ENCODE assay signal across 19 mouse cellular contexts in the genomic region with DNA sequence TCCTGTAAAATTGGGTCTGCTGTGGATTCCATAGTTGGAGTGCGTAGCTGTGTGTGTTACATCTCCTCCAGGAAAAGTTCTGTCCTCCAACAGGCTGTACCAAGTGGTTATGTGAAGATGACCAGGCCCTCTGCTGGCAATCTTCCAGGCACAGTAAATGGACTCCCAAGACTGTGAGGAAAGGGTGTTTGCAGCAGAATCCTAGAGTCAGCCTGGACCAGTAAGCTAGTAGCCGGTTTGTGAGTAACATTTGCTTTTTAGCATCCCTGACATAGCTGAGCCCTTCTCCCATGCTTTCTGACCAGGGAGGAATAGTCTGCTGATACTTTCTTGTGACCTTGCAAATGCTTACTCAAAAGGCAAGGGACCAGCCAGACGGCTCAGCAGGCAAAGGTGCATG.
"Had no signal": no experiment of that assay in that cellular context is flagged by ENCODE, and none has a peak within 500 bp of the region (broad histone marks: within the 10 kb centered on the region; RNA-seq: fewer than 3 reads in every experiment).

No protein-coding gene starts in this region.

- H3K27ac ChIP-seq: kidney, postnatal 0 days; layer of hippocampus, adult 2 months; midbrain, embryonic 12.5 days; stomach, postnatal 0 days had no signal

- DNase-seq: kidney, adult 2 months; kidney, postnatal 25 days; layer of hippocampus, adult 9-11 months; layer of hippocampus, postnatal 36 days; liver, embryonic 13.5 days; lung, adult 2 months; right cerebral cortex, postnatal 14 days; right cerebral cortex, postnatal 4 days; thymus, adult 2 months; thymus, postnatal 14 days; thymus, postnatal 4 days had no signal

- H3K9ac ChIP-seq: liver, embryonic 13.5 days; midbrain, embryonic 12.5 days had no signal

- H3K4me3 ChIP-seq: layer of hippocampus, adult 2 months; liver, embryonic 13.5 days; megakaryocyte, embryonic 14.5 days; midbrain, embryonic 12.5 days had no signal

- ATAC-seq: intestine, embryonic 16.5 days; lung, postnatal 0 days; midbrain, embryonic 16.5 days had no signal

- H3K9me3 ChIP-seq: liver, embryonic 13.5 days; megakaryocyte, embryonic 14.5 days; midbrain, embryonic 12.5 days had no signal

- H3K27me3 ChIP-seq: liver, embryonic 13.5 days; megakaryocyte, embryonic 14.5 days; midbrain, embryonic 12.5 days had no signal

- H3K4me2 ChIP-seq: liver, embryonic 13.5 days; midbrain, embryonic 12.5 days had no signal
